Mouse (Mus musculus) urinary bladder, adult 2 months (tissue): ENCODE results near the gene Zfp131. TPM values are rescaled to one million over a fixed set of nuclear protein-coding genes. Genes with fewer than 3 reads are reported as not detected.

Source experiments
- DNase-seq: peaks from one replicate; pipeline ENCODE4 v3.0.0; 2022; ENCODE audit warnings: low spot score
- polyA plus RNA-seq: library from polyadenylated mRNA; depleted of rRNA; stranded (reverse); fragments of >200 nt; gene quantifications from 2 replicates; pipeline ENCODE4 v1.2.3, GENCODE M21; 2012; rRNA removed

Gene Zfp131
- polyA plus RNA-seq, 1 experiment, result 20.0 TPM

DNA sequence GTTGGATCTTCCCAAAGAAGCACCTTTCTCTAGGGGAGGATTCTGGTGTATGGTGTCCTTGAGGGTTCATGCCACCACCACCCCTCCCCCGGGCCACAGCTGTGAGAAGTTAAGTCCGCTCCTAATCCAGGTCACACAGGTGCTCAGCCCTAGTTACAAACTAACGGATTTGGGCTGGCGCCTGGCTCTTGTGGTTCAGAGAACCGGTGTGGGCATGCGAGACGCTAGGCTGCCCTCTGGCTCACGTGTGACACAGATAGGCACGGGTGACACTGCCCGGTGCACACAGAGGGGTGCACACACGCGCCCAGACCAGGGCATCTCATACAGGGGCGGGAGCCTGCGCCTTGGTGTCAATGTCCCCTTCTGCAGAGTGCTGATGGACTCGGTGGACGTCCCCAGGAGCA, 35.5 kb downstream of the Zfp131 start:
- DNase-seq, result peak; percentile 23

GRCm38 (mm10) chr13:119754635-119755020, 36.1 kb downstream of the Zfp131 start:
- DNase-seq, result no peak

GRCm38 (mm10) chr13:119753859-119754634, 36.6 kb downstream of the Zfp131 start:
- no peak for DNase-seq

- no peak for DNase-seq
These were observed 43.8 kb downstream of the Zfp131 start for GRCm38 (mm10) chr13:119746930-119747329.

DNA sequence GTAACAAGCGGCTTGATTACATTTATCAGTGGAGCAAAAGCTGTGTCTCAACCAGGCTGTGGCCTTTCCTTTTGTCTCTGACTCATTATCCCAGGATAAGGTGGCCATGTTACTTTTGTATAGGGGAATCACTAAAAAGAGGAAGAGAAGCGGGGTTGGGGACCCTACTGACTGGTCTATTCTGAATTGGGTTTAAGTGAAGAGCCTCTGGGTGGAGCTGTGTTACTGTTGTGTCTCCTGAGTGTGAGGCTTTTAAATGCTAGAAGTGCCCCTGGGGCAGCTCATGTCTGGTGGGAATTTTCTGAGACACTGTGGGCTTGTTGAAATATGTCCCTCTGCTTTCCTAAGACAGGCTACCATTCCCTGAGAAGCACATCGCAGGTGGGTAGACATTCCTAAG, 47.2 kb downstream of the Zfp131 start:
- DNase-seq, result no peak

DNA sequence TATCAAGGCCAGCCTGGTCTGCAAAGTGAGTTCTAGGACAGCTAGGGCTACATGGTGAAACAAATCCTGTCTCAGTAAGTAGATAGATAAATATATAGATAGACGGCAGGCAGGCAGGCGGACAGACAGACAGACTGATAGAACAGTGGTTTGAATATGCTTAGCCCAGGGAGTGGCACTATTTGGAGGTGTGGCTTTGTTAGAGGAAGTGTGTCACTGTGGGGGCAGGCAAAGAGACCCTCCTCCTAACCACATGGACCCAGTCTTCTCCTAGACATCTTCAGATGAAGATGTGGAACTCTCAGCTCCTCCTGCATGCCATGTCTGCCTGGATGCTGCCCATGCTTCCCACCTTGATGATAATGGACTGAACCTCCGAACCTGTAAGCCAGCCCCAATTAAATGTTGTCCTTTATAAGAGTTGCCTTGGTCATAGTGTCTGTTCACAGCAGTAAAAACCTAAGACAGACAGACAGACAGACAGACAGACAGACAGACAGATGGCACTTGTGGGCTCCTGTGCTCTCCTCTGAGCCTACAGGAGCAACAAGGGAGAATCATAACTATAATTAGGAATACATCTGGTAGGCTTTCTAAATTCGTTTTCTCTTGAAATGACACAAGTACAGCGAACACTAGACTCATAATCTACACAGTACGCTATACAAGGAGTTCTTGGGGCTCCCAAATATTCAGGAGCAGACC, 47.8 kb downstream of the Zfp131 start:
- DNase-seq, result no peak

DNA sequence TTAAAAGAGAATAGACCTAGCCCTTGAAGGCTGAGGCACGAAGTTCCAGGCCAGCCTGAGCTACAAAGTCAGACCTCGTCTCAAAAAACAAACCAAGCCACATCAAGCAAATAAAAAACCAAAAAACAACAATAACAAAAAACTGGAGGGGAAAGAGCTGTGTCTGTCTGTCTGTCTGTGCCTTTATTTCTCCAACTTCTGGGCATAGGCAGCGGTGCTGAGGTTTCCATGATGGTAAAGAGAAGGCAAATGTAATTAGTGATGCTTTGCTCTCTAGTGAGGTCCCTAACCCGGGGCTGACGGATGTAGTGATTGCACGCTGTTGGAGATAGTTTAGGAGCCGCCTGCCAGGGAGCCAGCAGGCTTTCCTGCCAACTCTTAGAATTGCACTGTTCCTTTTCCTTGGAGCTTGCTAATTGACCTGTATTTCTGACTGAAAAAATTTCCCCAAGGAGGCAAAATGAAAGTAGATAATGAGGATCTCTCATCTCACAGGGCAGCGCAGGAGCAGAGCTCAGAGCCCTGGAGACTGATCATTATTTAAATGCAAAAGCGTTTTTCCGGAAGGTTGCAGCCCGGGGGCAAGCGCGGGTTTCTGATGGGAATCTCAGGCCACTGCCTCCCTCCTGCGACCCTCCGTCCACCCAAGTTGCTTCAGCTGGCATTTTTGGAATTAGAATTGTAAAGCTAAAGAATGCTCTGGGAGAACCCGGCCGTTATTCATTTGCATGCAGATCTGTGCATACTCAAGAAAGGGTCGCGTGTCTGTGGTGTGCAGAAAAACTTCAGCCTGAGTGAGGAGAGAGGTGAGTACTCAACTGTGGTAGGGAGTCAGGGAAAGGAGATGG, 49.1 kb downstream of the Zfp131 start:
- DNase-seq, result no peak

- DNase-seq, result no peak
These were observed 59.2 kb downstream of the Zfp131 start for GRCm38 (mm10) chr13:119731448-119731847.

DNA sequence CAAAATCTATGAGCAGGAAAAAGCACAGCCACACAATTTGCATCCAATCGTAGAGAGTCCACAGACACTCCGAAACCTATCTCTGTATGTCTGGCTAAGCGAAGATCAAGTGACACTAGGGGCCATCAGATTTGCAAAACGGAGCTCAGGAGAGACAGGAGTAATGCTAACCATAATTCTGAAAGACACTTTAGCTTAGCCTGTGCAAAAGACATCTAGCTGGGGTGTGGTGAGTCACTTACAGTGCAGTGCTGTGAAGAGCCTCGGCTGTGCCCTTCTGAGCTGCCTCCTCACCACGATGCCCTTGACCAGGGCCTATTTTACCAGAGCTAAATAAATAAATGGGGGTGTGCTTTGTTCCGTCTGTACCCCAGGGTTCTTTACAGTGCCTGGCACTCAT, 61.3 kb downstream of the Zfp131 start:
- no peak for DNase-seq

GRCm38 (mm10) chr13:119727608-119728387, 62.9 kb downstream of the Zfp131 start:
- no peak for DNase-seq

DNA sequence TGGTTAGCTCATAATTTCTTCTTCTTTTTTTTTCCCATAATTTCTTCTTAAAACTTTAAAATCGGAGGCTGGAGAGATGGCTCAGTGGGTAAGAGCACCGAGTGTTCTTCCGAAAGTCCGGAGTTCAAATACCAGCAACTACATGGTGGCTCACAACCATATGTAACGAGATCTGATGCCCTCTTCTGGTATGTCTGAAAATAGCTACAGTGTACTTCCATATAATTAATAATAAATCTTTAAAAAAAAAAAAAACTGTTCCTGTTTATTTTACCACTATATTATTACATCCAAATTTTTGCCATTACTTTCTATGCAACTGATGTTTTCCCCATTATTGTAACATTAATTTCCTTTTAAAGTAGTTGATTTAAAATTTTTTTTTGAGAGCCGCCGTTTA, 66.1 kb downstream of the Zfp131 start:
- no peak for DNase-seq

DNA sequence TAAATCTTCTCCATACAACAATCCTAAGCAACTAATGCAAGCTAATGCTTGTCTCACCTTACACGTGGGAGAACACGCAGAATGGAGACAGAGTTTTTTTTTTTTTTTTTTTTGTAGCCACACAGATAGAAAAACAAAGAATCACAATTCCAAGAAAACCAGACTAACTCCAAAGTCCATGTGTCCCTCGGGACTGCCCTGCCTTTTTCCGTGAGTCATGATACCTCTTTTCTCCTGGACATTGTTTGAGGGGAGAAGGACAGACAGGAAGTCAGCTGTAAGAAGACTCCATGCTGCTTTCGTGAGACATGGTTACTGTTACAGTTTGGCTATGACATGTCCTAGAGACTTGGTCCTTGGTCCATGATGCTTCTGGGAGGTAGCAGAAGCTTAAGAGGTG, 67.3 kb downstream of the Zfp131 start:
- no peak for DNase-seq

GRCm38 (mm10) chr13:119722447-119722846, 68.2 kb downstream of the Zfp131 start:
- DNase-seq, result no peak

- DNase-seq, result no peak
These were observed 74.6 kb downstream of the Zfp131 start for GRCm38 (mm10) chr13:119716105-119716504.

Other genes with a start within 250 kb of the Zfp131 start
- gene Ccl28, start 167.1 kb downstream of the Zfp131 start, polyA plus RNA-seq, result 0.14 and 0.16 TPM in 2 replicates
- gene Hmgcs1, start 100.5 kb downstream of the Zfp131 start, polyA plus RNA-seq, result 58.2 and 74.9 TPM in 2 replicates
- gene Nim1k, start 35.0 kb downstream of the Zfp131 start, polyA plus RNA-seq, result 0.41 and 0.83 TPM in 2 replicates
- gene AF067063, start 39.3 kb upstream of the Zfp131 start, polyA plus RNA-seq, result not detected in 2 replicates
- 0.15 and 0.22 TPM in 2 replicates for gene D13Ertd608e, start 45.1 kb upstream of the Zfp131 start, polyA plus RNA-seq
- gene Tcstv1, start 103.9 kb upstream of the Zfp131 start, polyA plus RNA-seq, result not detected in 2 replicates
- gene Gm21761, start 138.4 kb upstream of the Zfp131 start, polyA plus RNA-seq, result not detected in 2 replicates
- gene B020031M17Rik, start 159.9 kb upstream of the Zfp131 start, polyA plus RNA-seq, result not detected in 2 replicates
- gene Gm36079, start 236.1 kb upstream of the Zfp131 start, polyA plus RNA-seq, result not detected in 2 replicates